Mouse (Mus musculus) brain, embryonic 14.5 days (tissue): ENCODE data around the gene Olfr332. TPM values are rescaled to one million over a fixed set of nuclear protein-coding genes. Genes with fewer than 3 reads are reported as not detected.
"Not testable (repeated sequence)": the region's sequence is repeated elsewhere in the genome, so short reads cannot be mapped to it uniquely, and the experiment has no call there.

Experiments used
- DNase-seq: peaks from one replicate; pipeline ENCODE4 v3.0.0-alpha.2; 2011; ENCODE audit warnings: low read depth
- CTCF ChIP-seq: fragments of 200-500 bp; IDR thresholded peaks from 2 replicates; pipeline ENCODE4 v1.5.1; 2012; ENCODE audit warnings: inconsistent platforms, mild to moderate bottlenecking, moderate library complexity, borderline replicate concordance; ENCODE audit not compliant: insufficient read depth, insufficient read length; ENCODE audit errors: extremely low read depth
- POLR2A ChIP-seq: fragments of 200-500 bp; IDR thresholded peaks from 2 replicates; pipeline ENCODE4 v1.6.1; 2012; ENCODE audit warnings: mild to moderate bottlenecking, inconsistent platforms, borderline replicate concordance; ENCODE audit not compliant: poor library complexity, insufficient read depth, insufficient read length, severe bottlenecking; ENCODE audit errors: extremely low read depth
- polyA plus RNA-seq: library from polyadenylated mRNA; depleted of rRNA; stranded (reverse); fragments of >200 nt; gene quantifications from 2 replicates; pipeline ENCODE4 v1.2.3, GENCODE M21; 2012; rRNA removed

The Olfr332 gene
- not detected in 2 replicates for polyA plus RNA-seq

GRCm38 (mm10) chr11:58492455-58492854, at the start of gene Olfr332:
Gene Olfr332 (minus strand): TSS chr11:58492555.
- TF ChIP-seq POLR2A, result no peak
- TF ChIP-seq CTCF, result no peak

GRCm38 (mm10) chr11:58534736-58535135, 42.4 kb upstream of the Olfr332 start, which contains the start of gene Olfr330:
Gene Olfr330 (minus strand): TSS chr11:58534836.
- DNase-seq, result not testable (repeated sequence)

More at GRCm38 (mm10) chr11:58492455-58492854, at the start of gene Olfr332:
- DNase-seq, result no peak

GRCm38 (mm10) chr11:58519756-58520155, 27.4 kb upstream of the Olfr332 start:
- not testable (repeated sequence) for DNase-seq

GRCm38 (mm10) chr11:58518916-58519315, 26.6 kb upstream of the Olfr332 start:
- not testable (repeated sequence) for DNase-seq

- not testable (repeated sequence) for DNase-seq
Measured at GRCm38 (mm10) chr11:58509058-58509457, 16.7 kb upstream of the Olfr332 start.

- DNase-seq, result not testable (repeated sequence)
Measured at GRCm38 (mm10) chr11:58502472-58502871, 10.1 kb upstream of the Olfr332 start, which contains the start of gene Olfr331. Gene Olfr331 (minus strand): TSS chr11:58502572.

GRCm38 (mm10) chr11:58499290-58499689, 6.9 kb upstream of the Olfr332 start:
- DNase-seq, result peak; percentile 65
- TF ChIP-seq POLR2A (no peak), CTCF (peak; percentile 32; the same call in 1 of the 2 replicates)

GRCm38 (mm10) chr11:58498761-58499160, 6.4 kb upstream of the Olfr332 start:
- TF ChIP-seq POLR2A (no peak), CTCF (no peak)
- no peak for DNase-seq

- no peak for DNase-seq
- TF ChIP-seq CTCF (no peak), POLR2A (no peak)
Measured at GRCm38 (mm10) chr11:58462170-58462569, 30.2 kb downstream of the Olfr332 start, which contains the start of gene Olfr30. Gene Olfr30 (minus strand): TSS chr11:58462270.

- no peak for DNase-seq
- TF ChIP-seq POLR2A, result no peak
Measured at GRCm38 (mm10) chr11:58453592-58453991, 38.8 kb downstream of the Olfr332 start.

GRCm38 (mm10) chr11:58452759-58453158, 39.6 kb downstream of the Olfr332 start, which contains the start of gene Lypd9:
Gene Lypd9 (minus strand): TSS chr11:58452923.
- no peak for DNase-seq
- TF ChIP-seq CTCF, result no peak

Other genes with a start within 250 kb of the Olfr332 start
- not detected in 2 replicates for gene 4930438A08Rik, start 217.8 kb downstream of the Olfr332 start, polyA plus RNA-seq
- 43.0 and 83.0 TPM in 2 replicates for gene Zfp692, start 185.5 kb downstream of the Olfr332 start, polyA plus RNA-seq
- gene Zfp672, start 162.2 kb downstream of the Olfr332 start, polyA plus RNA-seq, result 41.9 and 47.0 TPM in 2 replicates
- 39.9 and 46.8 TPM in 2 replicates for gene Sh3bp5l, start 161.8 kb downstream of the Olfr332 start, polyA plus RNA-seq
- 0.27 and 0.34 TPM in 2 replicates for gene Lypd8, start 113.5 kb downstream of the Olfr332 start, polyA plus RNA-seq
- not detected in 2 replicates for gene 1810065E05Rik, start 71.4 kb downstream of the Olfr332 start, polyA plus RNA-seq
- not detected in 2 replicates for gene Gm12253, start 60.0 kb downstream of the Olfr332 start, polyA plus RNA-seq
- gene Lypd9, start 39.6 kb downstream of the Olfr332 start, polyA plus RNA-seq, result not detected in 2 replicates
- not detected in 2 replicates for gene Olfr30, start 30.3 kb downstream of the Olfr332 start, polyA plus RNA-seq
- not detected in 2 replicates for gene Olfr331, start 10.0 kb upstream of the Olfr332 start, polyA plus RNA-seq
- not detected in 2 replicates for gene Olfr330, start 42.3 kb upstream of the Olfr332 start, polyA plus RNA-seq
- not detected in 2 replicates for gene Olfr329-ps, start 53.9 kb upstream of the Olfr332 start, polyA plus RNA-seq
- not detected in 2 replicates for gene Olfr328, start 63.1 kb upstream of the Olfr332 start, polyA plus RNA-seq
- gene Olfr224, start 78.0 kb upstream of the Olfr332 start, polyA plus RNA-seq, result not detected in 2 replicates
- not detected in 2 replicates for gene Olfr325, start 85.2 kb upstream of the Olfr332 start, polyA plus RNA-seq
- 0.10 TPM in 1 of 2 replicates, not detected in the other for gene Olfr324, start 102.6 kb upstream of the Olfr332 start, polyA plus RNA-seq
- not detected in 2 replicates for gene 2210407C18Rik, start 123.5 kb upstream of the Olfr332 start, polyA plus RNA-seq
- gene Olfr323, start 137.9 kb upstream of the Olfr332 start, polyA plus RNA-seq, result not detected in 2 replicates
- gene Trim58, start 147.9 kb upstream of the Olfr332 start, polyA plus RNA-seq, result 0.11 TPM in 1 of 2 replicates, not detected in the other
- gene Olfr322, start 166.2 kb upstream of the Olfr332 start, polyA plus RNA-seq, result not detected in 2 replicates
- gene Olfr320, start 188.5 kb upstream of the Olfr332 start, polyA plus RNA-seq, result not detected in 2 replicates
- 0.10 TPM in 1 of 2 replicates, not detected in the other for gene Olfr319, start 206.6 kb upstream of the Olfr332 start, polyA plus RNA-seq
- not detected in 2 replicates for gene Olfr318, start 231.5 kb upstream of the Olfr332 start, polyA plus RNA-seq
- 0.20 and 0.27 TPM in 2 replicates for gene Olfr317, start 246.7 kb upstream of the Olfr332 start, polyA plus RNA-seq